8 mouse cellular contexts compared by ENCODE assay signal in genomic region chr11:102310768-102311695, GRCm38 (mm10). TPM values are rescaled to one million over a fixed set of nuclear protein-coding genes. Genes with fewer than 3 reads are reported as not detected.
DNase-seq lines count a peak whose midpoint lies in the region; ATAC-seq and TF ChIP-seq lines count a peak whose summit lies in the region.

No protein-coding gene starts in this region.

- dilution Hi-C loops in CH12.LX (cut with MboI; ENCODE audit: extremely low pct_ligation_motif_present, extremely low pct_unique_long_range_greater_than_20kb, low sequenced_read_pairs), result loop anchor here (25.0 kb wide), 1 partner anchor 101 kb away; the partner anchor contains the start of gene Slc25a39

- no peak for TF ChIP-seq POLR2A in CH12.LX (IDR thresholded peaks at IDR 0.05; ENCODE audit: low read depth, low read length)

- no peak for TF ChIP-seq RAD21 in CH12.LX (IDR thresholded peaks at IDR 0.05; ENCODE audit: low read depth, low read length)

- peaks cover 19% of the 10 kb centered on the region for H3K79me2 ChIP-seq in CH12.LX (replicated peaks; ENCODE audit: control insufficient read depth, extremely low read depth, insufficient read depth, poor library complexity, severe bottlenecking)

- 52% methylated on average over 37 of the region's 38 CpGs for WGBS in heart, embryonic 14.5 days
- WGBS in limb, embryonic 13.5 days, result 44% methylated on average over 38 of the region's 38 CpGs

- H3K4me2 ChIP-seq in heart, embryonic 14.5 days (ENCODE audit: low read length), result no peak overlapping the region
- no peak overlapping the region for H3K4me2 ChIP-seq in CH12.LX (ENCODE audit: insufficient read depth, low read depth, poor library complexity, severe bottlenecking)
- H3K4me2 ChIP-seq in limb, embryonic 13.5 days (replicated peaks), result no peak overlapping the region; the same call in 1 of the 2 replicates

- no peak overlapping the region for H3K4me3 ChIP-seq in heart, embryonic 14.5 days (ENCODE audit: control insufficient read depth in 1 of 2, insufficient read depth in 1 of 2, low read depth in 1 of 2, low read length in 2 of 2)
- H3K4me3 ChIP-seq in CH12.LX (replicated peaks in 1 of 3; ENCODE audit: low read depth in 2 of 3, low read length in 2 of 3, poor library complexity in 1 of 3), result peak overlapping the region in 1 of 3 experiments; percentile 59
- no peak overlapping the region for H3K4me3 ChIP-seq in limb, embryonic 13.5 days

- H3K9ac ChIP-seq in heart, embryonic 14.5 days (ENCODE audit: low read length), result peak overlapping the region; percentile 21; the same call in 1 of the 2 replicates
- no peak overlapping the region for H3K9ac ChIP-seq in CH12.LX (ENCODE audit: insufficient read depth, low read depth)
- H3K9ac ChIP-seq in limb, embryonic 13.5 days, result peak overlapping the region; percentile 35; the same call in 1 of the 2 replicates

- no peak for TF ChIP-seq EP300 in CH12.LX (IDR thresholded peaks at IDR 0.05; ENCODE audit: low read length)

- ATAC-seq in heart, embryonic 14.5 days (ENCODE audit: insufficient number of reproducible peaks, insufficient read depth, low FRiP score, low read depth), result no peak
- ATAC-seq in limb, embryonic 13.5 days (ENCODE audit: low FRiP score, low read depth), result no peak
- ATAC-seq in monocyte, adult 5-6 weeks (replicated peaks; ENCODE audit: insufficient number of reproducible peaks, low FRiP score, low TSS enrichment, poor library complexity, severe bottlenecking), result no peak

- H3K27ac ChIP-seq in heart, embryonic 14.5 days (replicated peaks in 1 of 2; ENCODE audit: control insufficient read depth in 1 of 2, insufficient read depth in 1 of 2, low read depth in 2 of 2, low read length in 2 of 2), result no peak overlapping the region
- no peak overlapping the region for H3K27ac ChIP-seq in CH12.LX (ENCODE audit: insufficient read depth, low read depth)
- H3K27ac ChIP-seq in limb, embryonic 13.5 days, result no peak overlapping the region

- peaks cover 6 to 29% of the 10 kb centered on the region in 2 experiments for H3K4me1 ChIP-seq in heart, embryonic 14.5 days (ENCODE audit: control insufficient read depth in 2 of 2, insufficient read depth in 2 of 2, low read length in 2 of 2)
- H3K4me1 ChIP-seq in CH12.LX (ENCODE audit: control insufficient read depth in 1 of 2, insufficient read depth in 2 of 2), result peaks cover 23 to 64% of the 10 kb centered on the region in 2 experiments
- peaks cover 40% of the 10 kb centered on the region for H3K4me1 ChIP-seq in limb, embryonic 13.5 days

- in situ Hi-C loops in CH12.LX (cut with MboI; ENCODE audit: low pct_ligation_motif_present, low pct_unique_long_range_greater_than_20kb, low sequenced_read_pairs), result no loop called here

- DNase-seq in heart, postnatal 10 days, result no peak
- no peak for DNase-seq in CH12.LX (ENCODE audit: extremely low read depth)
- peak; percentile 62 for DNase-seq in ZHBTc4 (ENCODE audit: low read depth, low spot score)
- no peak for DNase-seq in layer of hippocampus, adult 9-11 months
- no peak for DNase-seq in frontal cortex, postnatal 14 days (ENCODE audit: low spot score in 2 of 2)

- intact Hi-C loops in heart, postnatal 10 days (cut with DNase I), result loop anchor here (10.0 kb wide), 1 partner anchor 244 kb away; the partner anchor contains the start of gene Gpatch8

- TF ChIP-seq CTCF in CH12.LX (conservative IDR thresholded peaks at IDR 0.05 in 1 of 2, IDR thresholded peaks at IDR 0.05 in 1 of 2; ENCODE audit: low read depth in 2 of 2, low read length in 2 of 2), result no peak

- H3K36me3 ChIP-seq in heart, embryonic 14.5 days (ENCODE audit: control insufficient read depth, insufficient read depth, low read length), result peaks cover 86% of the 10 kb centered on the region
- H3K36me3 ChIP-seq in CH12.LX (replicated peaks in 1 of 2; ENCODE audit: control insufficient read depth in 1 of 2, insufficient read depth in 1 of 2, low read length in 1 of 2), result peaks cover 73 to 89% of the 10 kb centered on the region in 2 experiments
- peaks cover 87% of the 10 kb centered on the region for H3K36me3 ChIP-seq in limb, embryonic 13.5 days

- H3K9me3 ChIP-seq in heart, embryonic 14.5 days (ENCODE audit: control insufficient read depth, low read length), result no peaks in the 10 kb centered on the region
- H3K9me3 ChIP-seq in CH12.LX (replicated peaks; ENCODE audit: low read length), result no peaks in the 10 kb centered on the region
- no peaks in the 10 kb centered on the region for H3K9me3 ChIP-seq in limb, embryonic 13.5 days

- no peaks in the 10 kb centered on the region for H3K27me3 ChIP-seq in heart, embryonic 14.5 days (ENCODE audit: control insufficient read depth, insufficient read depth, low read length)
- no peaks in the 10 kb centered on the region for H3K27me3 ChIP-seq in CH12.LX (replicated peaks)
- no peaks in the 10 kb centered on the region for H3K27me3 ChIP-seq in limb, embryonic 13.5 days

TF ChIP-seq in CH12.LX, 34 proteins besides CTCF, POLR2A, EP300 and RAD21:
- TF ChIP-seq USF2 (conservative IDR thresholded peaks at IDR 0.05; ENCODE audit: low read depth, low read length), result no peak
- peak; percentile 69 for TF ChIP-seq CHD2 (IDR thresholded peaks at IDR 0.05; ENCODE audit: low read length)
- peak; percentile 32; the same call in 1 of the 2 replicates for TF ChIP-seq SIN3A (IDR thresholded peaks at IDR 0.05; ENCODE audit: low read length)
- no peak for TF ChIP-seq ZKSCAN1 (IDR thresholded peaks at IDR 0.05; ENCODE audit: borderline replicate concordance, low read depth, low read length)
TF ChIP-seq in CH12.LX: peak in this region for 2.

RNA-seq across cellular contexts. Expression of gene Ubtf, which starts 8.5 kb away (rescaled TPM):
- 50.2 and 53.6 TPM in 2 replicates for polyA plus RNA-seq in heart, embryonic 14.5 days (2014; fragmentation: Nextera tagmentation; extraction: Ambion mirVana)
- total RNA-seq in heart, postnatal 10 days (2021), result 10 to 100 TPM; 78.3 to 80.9 TPM
- 126 and 142 TPM in 2 replicates for total RNA-seq in CH12.LX (2012; rRNA removed)
- total RNA-seq in CH12.LX (2014; rRNA removed), result 89.9 and 99.8 TPM in 2 replicates
- 124 and 149 TPM in 2 replicates for polyA plus RNA-seq in CH12.LX (2012; ENCODE audit: insufficient read length, low read depth)
- polyA plus RNA-seq in limb, embryonic 13.5 days (2015; fragmentation: Nextera tagmentation; extraction: Ambion mirVana), result 83.9 and 85.9 TPM in 2 replicates
- 160 to 166 TPM (median 161 TPM) in 3 replicates for total RNA-seq in monocyte, adult 5-6 weeks (2017)

RNA-seq across cellular contexts. Expression of gene Atxn7l3, which starts 14.6 kb away (rescaled TPM):
- polyA plus RNA-seq in heart, embryonic 14.5 days (2014; fragmentation: Nextera tagmentation; extraction: Ambion mirVana), result 7.0 and 10.6 TPM in 2 replicates
- 10 to 100 TPM; 34.1 to 38.3 TPM for total RNA-seq in heart, postnatal 10 days (2021)
- 46.6 and 51.3 TPM in 2 replicates for total RNA-seq in CH12.LX (2012; rRNA removed)
- total RNA-seq in CH12.LX (2014; rRNA removed), result 38.3 and 40.7 TPM in 2 replicates
- 52.0 and 59.0 TPM in 2 replicates for polyA plus RNA-seq in CH12.LX (2012; ENCODE audit: insufficient read length, low read depth)
- 20.7 and 21.4 TPM in 2 replicates for polyA plus RNA-seq in limb, embryonic 13.5 days (2015; fragmentation: Nextera tagmentation; extraction: Ambion mirVana)
- total RNA-seq in monocyte, adult 5-6 weeks (2017), result 29.9 to 43.6 TPM (median 29.9 TPM) in 3 replicates

RNA-seq across cellular contexts. Expression of gene Tmub2, which starts 26.3 kb away (rescaled TPM):
- 39.1 and 46.5 TPM in 2 replicates for polyA plus RNA-seq in heart, embryonic 14.5 days (2014; fragmentation: Nextera tagmentation; extraction: Ambion mirVana)
- 10 to 100 TPM; 29.0 to 31.1 TPM for total RNA-seq in heart, postnatal 10 days (2021)
- total RNA-seq in CH12.LX (2012; rRNA removed) (27.8 and 31.0 TPM in 2 replicates), CH12.LX (2014; rRNA removed) (24.8 and 27.0 TPM in 2 replicates)
- 32.4 and 32.9 TPM in 2 replicates for polyA plus RNA-seq in CH12.LX (2012; ENCODE audit: insufficient read length, low read depth)
- 52.8 and 57.3 TPM in 2 replicates for polyA plus RNA-seq in limb, embryonic 13.5 days (2015; fragmentation: Nextera tagmentation; extraction: Ambion mirVana)
- total RNA-seq in monocyte, adult 5-6 weeks (2017), result 25.7 to 34.3 TPM (median 26.5 TPM) in 3 replicates

RNA-seq across cellular contexts. Expression of gene Asb16, which starts 42.5 kb away (rescaled TPM):
- 0.09 and 0.11 TPM in 2 replicates for polyA plus RNA-seq in heart, embryonic 14.5 days (2014; fragmentation: Nextera tagmentation; extraction: Ambion mirVana)
- under 1 TPM; 0.52 to 0.69 TPM for total RNA-seq in heart, postnatal 10 days (2021)
- total RNA-seq in CH12.LX (2012; rRNA removed), result 0.04 TPM in 1 of 2 replicates, not detected in the other
- not detected in 2 replicates for total RNA-seq in CH12.LX (2014; rRNA removed)
- polyA plus RNA-seq in CH12.LX (2012; ENCODE audit: insufficient read length, low read depth), result not detected in 2 replicates
- 0.22 TPM in 2 replicates for polyA plus RNA-seq in limb, embryonic 13.5 days (2015; fragmentation: Nextera tagmentation; extraction: Ambion mirVana)
- not detected in 3 replicates for total RNA-seq in monocyte, adult 5-6 weeks (2017)

RNA-seq across cellular contexts. Expression of gene Slc4a1, which starts 55.0 kb away (rescaled TPM):
- polyA plus RNA-seq in heart, embryonic 14.5 days (2014; fragmentation: Nextera tagmentation; extraction: Ambion mirVana), result 5.6 and 11.8 TPM in 2 replicates
- total RNA-seq in heart, postnatal 10 days (2021), result 10 to 100 TPM in 1 of 2 experiments, 1 to 10 TPM in 1; 3.5 to 13.0 TPM
- total RNA-seq in CH12.LX (2012; rRNA removed) (0.08 TPM in 1 of 2 replicates, not detected in the other), CH12.LX (2014; rRNA removed) (0.04 TPM in 1 of 2 replicates, not detected in the other)
- not detected in 2 replicates for polyA plus RNA-seq in CH12.LX (2012; ENCODE audit: insufficient read length, low read depth)
- polyA plus RNA-seq in limb, embryonic 13.5 days (2015; fragmentation: Nextera tagmentation; extraction: Ambion mirVana), result 7.2 and 11.7 TPM in 2 replicates
- 2.2 to 10.4 TPM (median 8.0 TPM) in 3 replicates for total RNA-seq in monocyte, adult 5-6 weeks (2017)
